Mouse (Mus musculus) heart, postnatal 14 days (tissue): ENCODE measurements around the gene Adam11. TPM values are rescaled to one million over a fixed set of nuclear protein-coding genes. Genes with fewer than 3 reads are reported as not detected.

Source experiments
- DNase-seq, 2 experiments: peaks; one replicate each; pipeline ENCODE4 v3.0.0; 2021 to 2022
- intact Hi-C: fragments of 180-260 bp; cut with DNase I; formaldehyde crosslinking; loops from one replicate; pipeline ENCODE4 v1.15.1; 2025
- total RNA-seq, 2 experiments: library from RNA; stranded (reverse); gene quantifications; 2 replicates each; pipeline ENCODE4 v1.2.3; 2021

Adam11 gene
- total RNA-seq, 2 experiments from 2014 or later = 4.0 to 4.4 TPM

GRCm38 (mm10) chr11:102752896-102753590, 8.2 kb upstream of the Adam11 start:
- no peak for DNase-seq
- intact Hi-C loops = no loop called here

DNA sequence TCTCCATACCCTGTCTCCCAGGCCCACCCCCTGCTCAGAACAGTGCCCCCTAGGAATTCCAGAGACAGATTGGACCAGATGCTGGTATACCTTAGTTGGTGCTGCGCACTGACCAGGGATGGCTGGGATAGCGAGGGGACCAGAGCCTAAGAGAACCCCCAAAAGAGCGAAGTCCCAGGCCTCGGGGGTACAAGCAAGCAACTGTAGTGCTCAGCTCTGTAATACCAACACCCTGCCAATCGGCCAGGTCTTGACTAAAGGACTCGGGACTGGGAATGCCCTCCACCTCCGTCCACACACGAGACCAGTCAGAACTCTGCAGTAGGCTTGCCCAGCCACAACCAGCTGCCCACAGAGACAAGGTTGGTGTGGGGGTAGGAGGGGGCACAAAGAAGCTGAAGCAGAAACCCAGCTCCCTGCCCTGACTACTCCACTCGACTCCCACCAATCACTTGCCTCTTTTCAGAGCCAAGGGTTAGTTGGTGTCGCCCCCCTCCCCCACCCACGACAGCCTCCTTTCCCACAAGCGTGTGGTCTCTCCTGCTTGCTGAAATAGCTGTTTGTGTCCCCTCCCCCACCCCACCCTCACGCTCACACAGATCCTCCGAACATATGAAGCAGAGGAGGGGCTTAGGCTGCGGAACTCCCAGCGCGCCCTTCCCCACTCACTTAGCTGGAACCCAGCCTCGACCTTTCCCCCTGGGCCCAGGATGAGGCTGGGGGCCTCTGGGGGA, 7.5 kb upstream of the Adam11 start:
- no peak for DNase-seq
- intact Hi-C loops = no loop called here

GRCm38 (mm10) chr11:102754416-102754815, 6.8 kb upstream of the Adam11 start:
- intact Hi-C loops = no loop called here
- DNase-seq = no peak

- no peak for DNase-seq
- intact Hi-C loops = no loop called here
Observed at GRCm38 (mm10) chr11:102755391-102755790, 5.8 kb upstream of the Adam11 start.

DNA sequence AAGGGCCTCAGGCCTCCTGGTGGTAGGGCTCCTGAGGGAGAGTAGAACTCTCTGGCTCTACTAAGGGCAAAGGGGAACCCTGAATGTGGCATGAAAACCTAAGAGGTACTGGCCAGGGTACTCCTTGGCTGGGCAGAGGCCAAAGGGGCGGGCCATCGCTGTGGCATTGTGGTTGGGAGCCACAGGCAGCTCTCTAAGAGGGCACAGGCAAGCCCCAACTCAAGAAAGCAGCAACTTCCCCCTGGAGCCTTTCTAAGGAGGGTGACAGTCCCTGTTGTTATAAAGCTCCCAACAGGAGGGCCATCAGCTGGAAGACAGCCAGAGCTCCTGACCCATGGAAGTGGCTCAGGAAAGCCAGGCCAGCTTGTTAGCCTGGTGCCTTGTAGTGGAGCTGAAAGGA, 2.3 kb upstream of the Adam11 start:
- intact Hi-C loops = no loop called here

GRCm38 (mm10) chr11:102760805-102761308, 382 bp upstream of the Adam11 start:
- intact Hi-C loops = no loop called here
- no peak for DNase-seq

More for the DNA sequence above, 2.3 kb upstream of the Adam11 start:
- DNase-seq = no peak

DNA sequence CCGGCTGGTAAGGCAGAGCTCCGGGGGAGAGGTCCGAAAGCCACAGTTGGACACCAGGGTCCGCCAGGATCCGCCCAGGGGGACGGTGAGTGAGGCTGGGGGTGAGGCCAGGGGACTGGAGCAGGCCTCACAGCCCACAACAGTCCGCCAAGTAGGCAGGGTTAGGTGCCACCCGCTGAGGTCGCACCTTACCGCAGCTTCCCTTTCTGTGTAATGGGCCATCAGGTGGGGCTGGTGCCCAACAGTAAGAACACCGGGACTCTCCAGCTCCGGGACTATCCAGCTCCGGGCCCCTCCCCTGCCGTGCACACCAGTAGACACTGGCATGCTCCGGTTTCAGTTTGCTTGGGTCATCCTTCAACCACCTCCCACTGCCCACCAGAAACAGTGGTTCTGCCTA, 1.0 kb downstream of the Adam11 start:
- intact Hi-C loops = no loop called here
- no peak for DNase-seq

DNA sequence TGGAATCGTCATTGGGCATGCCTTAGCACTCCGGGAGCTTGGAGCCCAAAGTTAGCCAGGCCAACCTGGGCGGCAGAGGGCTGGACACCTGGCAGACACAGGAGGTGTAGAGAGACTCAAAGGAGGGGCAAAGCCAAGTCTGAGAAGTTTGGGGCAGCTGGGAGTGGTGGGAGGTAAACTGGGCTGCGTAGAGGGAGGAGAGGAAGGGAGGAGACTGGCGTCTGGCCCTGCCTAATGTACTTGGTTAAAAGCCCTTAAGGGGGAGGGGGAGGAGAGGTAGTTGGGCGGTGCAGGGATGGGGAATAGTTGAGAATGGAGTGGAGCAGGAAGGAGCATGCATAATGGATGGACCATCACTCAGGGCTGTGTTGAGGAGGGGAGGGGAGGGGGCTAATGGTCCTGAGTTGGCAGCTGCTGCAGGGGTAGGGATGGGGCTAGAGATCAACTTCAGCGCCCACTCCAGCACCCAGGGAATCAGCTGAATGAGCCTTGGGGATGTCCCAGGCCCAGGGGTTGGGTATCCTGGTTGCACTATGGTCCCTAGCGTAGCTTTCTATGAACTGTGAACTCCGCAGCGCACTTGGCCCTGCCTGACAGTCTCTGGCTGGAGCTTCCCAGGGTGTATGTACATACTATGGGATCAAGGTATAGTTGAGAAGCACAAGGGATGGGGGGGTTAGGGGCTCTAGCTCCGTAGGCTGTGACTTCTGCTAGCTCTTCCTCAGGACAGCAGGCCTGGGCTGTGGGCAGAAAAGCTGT, 1.9 kb downstream of the Adam11 start:
- no peak for DNase-seq
- intact Hi-C loops = no loop called here

DNA sequence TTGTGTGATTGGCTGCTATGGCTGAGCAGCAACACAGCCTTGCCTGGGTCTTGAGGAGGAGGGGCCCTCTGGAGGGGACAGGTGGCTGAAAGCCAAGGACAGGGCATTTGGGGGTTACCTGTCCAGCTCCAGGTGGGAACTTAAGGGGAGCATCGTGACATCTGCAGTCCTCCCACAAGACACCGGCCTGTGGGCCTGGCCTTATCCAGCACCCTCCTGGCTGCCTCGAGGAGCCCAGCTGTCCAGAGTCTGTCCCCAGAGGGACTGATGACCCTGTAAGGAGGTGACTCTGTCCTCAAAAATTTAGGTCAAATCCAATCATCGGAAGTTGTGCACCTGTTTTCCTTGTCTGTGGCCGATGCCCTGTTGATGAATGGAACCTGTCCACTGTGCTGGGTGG, 4.2 kb downstream of the Adam11 start:
- intact Hi-C loops = no loop called here
- no peak for DNase-seq

DNA sequence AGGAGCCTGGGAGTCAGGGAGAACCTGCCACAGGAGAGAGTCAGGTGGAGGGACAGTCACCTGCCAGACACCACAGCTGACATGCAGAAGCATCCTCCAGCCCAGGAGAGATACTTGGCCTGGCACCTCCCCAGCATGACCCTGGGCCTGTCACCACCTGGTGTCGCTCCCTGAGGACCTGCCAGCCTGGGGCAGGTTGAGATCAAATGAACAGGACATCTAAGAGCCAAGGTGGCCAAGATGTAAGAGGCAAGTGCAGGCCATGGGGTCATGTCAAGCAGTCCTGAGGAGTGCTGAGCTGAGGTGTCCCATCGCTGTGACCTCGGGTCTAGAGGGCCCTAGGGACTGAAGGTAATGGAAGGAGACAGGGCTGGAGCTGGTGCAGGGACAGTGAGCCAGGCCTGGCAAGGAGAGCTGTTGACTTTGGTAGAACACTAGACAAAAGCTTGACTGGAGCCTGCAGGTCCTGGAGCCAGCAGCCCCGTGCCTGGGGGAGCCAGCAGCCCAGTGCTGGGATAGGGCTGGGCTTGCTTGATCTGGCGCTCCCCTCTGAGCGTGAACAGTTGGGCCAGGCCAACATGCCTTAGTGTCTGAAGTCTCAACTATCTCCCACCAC, 5.9 kb downstream of the Adam11 start:
- DNase-seq = no peak
- intact Hi-C loops = no loop called here

DNA sequence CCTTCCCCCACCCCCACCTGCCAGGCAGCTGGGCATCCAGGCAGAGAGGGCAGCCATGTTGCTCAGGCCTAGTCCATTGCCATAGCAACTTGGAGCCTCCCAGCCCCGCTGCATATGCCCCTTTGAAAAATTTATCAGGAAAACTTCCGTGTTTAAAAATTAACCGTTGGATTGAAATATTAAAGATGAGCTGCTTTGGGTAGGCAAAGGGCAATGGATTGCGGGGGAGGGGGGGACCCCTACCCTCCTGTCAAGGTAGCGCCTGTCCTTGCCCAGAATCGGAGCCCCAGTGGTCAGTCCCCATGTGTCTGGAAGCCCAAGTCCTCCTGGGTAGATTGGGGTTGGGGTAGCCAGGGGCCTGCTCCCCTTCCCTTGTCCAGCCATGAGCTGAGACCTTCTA, 7.9 kb downstream of the Adam11 start:
- no peak for DNase-seq

DNA sequence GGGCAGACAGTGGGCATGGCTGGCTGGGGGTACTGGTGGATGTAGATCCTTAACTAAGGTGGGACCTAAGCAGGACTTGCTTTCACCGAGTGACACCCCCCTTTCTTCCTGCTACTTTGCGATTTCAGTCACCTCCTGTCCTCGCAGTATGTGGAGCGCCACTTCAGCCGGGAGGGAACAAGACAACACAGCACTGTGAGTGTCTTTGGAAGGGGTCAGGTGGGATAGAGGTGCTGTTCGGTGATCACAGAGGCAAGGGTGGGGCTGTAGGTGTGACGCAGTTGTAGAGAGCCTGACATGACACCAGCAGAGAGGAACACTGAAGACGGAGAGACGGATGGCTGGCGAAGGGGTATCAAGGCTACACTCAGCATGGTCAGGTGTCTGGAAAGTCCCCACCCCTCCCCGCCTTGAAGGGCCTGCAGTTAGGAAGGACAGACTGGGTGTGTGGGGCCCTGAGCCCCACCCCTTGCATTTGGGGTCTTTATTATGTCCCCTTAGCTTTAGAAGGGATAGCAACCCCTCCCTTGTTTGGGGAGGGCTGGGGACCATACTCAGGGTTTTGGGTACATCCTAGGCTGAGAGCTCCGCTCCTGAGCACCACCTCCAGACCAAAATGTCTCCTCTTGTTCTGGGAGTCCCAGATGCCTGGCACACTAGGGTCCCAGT, 8.9 kb downstream of the Adam11 start:
- intact Hi-C loops = loop anchor here (5.0 kb wide), 1 partner anchor 222 kb away; no protein-coding TSS in a partner anchor
- DNase-seq = no peak

More for the DNA sequence above, 7.9 kb downstream of the Adam11 start:
- intact Hi-C loops = no loop called here

DNA sequence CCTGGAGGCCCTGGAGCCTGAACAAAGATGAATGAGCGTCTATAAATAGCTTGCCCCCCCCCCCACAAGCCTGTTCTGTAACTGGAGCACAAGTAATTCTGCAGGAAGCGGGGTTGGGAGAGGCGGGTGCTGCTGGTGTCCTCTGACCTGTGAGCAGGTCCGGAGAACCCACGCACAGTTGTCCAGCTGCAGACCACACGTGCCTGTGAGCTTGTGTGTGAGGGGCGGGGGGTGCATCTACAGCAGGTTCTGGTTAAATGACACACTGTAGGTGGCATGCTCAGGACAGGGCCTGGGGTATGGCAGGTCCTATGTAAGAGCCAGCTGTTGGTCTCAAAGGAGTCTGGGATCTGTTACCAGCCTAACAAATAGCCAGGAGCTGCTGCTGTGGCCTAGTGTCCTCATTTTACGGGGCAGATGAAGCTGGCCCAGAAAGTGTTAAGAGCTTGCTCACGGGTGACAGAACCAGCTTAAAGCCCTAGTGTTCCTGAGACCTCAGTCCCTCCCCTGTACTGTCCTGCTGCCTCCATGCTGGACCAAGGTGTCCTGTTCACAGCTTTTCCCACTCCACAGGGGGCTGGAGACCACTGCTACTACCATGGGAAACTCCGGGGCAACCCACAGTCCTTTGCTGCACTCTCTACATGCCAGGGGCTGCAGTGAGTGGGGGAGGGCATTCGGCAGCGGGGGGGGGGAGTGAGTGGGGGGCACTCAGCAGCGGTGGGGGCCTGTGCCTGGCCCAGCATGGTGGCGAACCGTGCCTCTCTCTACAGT, 9.6 kb downstream of the Adam11 start:
- intact Hi-C loops = loop anchor here (5.0 kb wide), 1 partner anchor 221 kb away; no protein-coding TSS in a partner anchor
- DNase-seq = no peak

GRCm38 (mm10) chr11:102771916-102772714, 10.9 kb downstream of the Adam11 start:
- intact Hi-C loops = loop anchor here (5.0 kb wide), 1 partner anchor 220 kb away; no protein-coding TSS in a partner anchor
- no peak for DNase-seq

DNA sequence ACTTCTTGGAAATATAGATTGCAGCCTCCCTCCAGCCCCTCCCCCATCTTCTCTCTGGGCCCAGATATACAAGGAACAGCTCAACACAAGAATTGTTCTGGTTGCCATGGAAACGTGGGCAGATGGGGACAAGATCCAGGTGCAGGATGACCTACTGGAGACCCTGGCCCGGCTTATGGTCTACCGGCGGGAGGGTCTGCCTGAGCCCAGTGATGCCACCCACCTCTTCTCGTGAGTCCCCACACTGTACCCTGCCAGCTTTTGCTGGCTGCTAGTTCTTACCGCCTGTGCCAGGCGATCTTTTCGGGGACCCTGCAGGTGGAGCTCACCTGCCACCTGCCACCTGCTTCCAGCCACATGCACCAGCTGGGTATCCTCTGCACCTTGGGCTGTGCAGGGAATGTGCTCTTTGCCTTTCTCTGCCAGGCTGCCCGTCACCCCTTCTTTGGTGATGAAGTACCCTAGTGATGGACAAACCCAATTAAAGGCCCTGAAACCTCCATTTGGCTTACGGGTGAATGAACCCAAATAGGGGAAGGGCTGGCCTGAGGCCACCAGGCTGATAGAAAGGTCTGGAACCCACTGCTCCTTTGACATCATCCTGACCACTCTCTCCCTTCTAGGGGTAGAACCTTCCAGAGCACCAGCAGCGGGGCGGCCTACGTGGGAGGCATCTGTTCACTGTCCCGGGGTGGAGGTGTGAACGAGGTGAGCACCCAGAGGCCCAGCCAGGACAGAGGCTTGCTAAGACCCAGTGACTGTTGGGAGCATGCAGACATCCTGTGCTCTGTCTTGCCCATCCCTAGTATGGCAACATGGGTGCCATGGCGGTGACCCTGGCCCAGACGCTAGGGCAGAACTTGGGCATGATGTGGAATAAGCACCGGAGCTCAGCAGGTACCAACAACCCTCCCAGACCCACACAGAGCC, 11.8 kb downstream of the Adam11 start:
- intact Hi-C loops = loop anchor here (5.0 kb wide), 1 partner anchor 219 kb away; no protein-coding TSS in a partner anchor
- no peak for DNase-seq

DNA sequence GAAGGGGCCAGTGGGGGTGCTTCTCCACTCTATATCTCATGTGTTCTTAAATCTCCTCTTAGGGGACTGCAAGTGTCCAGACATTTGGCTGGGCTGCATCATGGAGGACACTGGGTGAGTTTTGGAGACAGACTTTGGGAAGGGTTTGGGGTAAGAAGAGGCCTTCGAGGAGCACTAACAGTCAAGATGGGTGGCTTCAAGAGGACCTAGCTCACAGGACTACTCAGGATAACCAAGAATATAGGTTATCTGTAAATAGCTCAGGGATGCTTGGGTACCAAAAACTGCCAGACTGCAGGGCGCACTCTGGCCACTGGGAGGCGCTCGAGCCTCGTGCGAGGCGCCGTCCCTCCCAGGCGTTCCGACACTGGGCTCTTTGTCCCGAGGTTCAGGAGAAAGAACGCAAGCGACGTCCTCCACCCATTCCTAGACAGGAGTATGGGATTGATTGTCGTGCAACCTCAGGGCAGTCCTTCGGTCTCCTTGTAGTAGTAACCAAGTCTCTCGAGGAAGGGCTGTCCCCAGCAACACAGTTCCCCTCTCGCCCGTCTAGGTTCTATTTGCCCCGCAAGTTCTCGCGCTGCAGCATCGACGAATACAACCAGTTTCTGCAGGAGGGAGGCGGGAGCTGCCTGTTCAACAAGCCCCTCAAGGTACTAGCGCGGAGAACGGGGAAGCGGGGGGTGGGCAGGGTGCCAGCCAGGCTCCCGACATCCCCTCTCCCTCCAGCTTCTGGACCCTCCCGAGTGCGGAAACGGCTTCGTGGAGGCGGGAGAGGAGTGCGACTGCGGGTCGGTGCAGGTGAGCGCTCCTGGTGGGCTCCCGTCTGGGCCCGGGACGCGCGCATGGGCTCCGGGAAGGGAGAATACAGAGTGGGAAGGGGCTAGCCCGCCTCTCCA, 12.7 kb downstream of the Adam11 start:
- peak; percentile 89 to 95 for DNase-seq
- intact Hi-C loops = loop anchor here (1.0 to 5.0 kb wide), 4 partner anchors 45 to 218 kb away; partner anchors contain the start of gene Gjc1
